Mouse (Mus musculus) right cerebral cortex, postnatal 36 days (tissue): ENCODE measurements at regions not wholly inside any gene's neighbourhood (a gene's known extent, or its start where the extent isn't known, plus 50 kb on each side); places are given as distances from the start of the nearest gene placed in this dataset.
A peak's percentile ranks its signal among the peaks of the same experiment; 100 is the strongest.

ENCODE experiments used
- DNase-seq, 2 experiments: peaks; one replicate each; pipeline ENCODE4 v3.0.0; 2022; ENCODE audit warnings: low spot score in 2 of 2, mixed read lengths in 1 of 2

- no peak for DNase-seq
Measured at GRCm38 (mm10) chr15:72101730-72102129, 1732.6 kb upstream of the Gm6569 start.

- no peak for DNase-seq
Measured at GRCm38 (mm10) chr15:72105830-72106413, 1728.4 kb upstream of the Gm6569 start.

- no peak for DNase-seq
Measured at GRCm38 (mm10) chr15:72110520-72110919, 1723.8 kb upstream of the Gm6569 start.

- DNase-seq, result no peak
Measured at GRCm38 (mm10) chr15:72116772-72117171, 1717.6 kb upstream of the Gm6569 start.

GRCm38 (mm10) chr15:72134226-72134625 is 1700.1 kb upstream of the Gm6569 start:
- no peak for DNase-seq

- DNase-seq, result no peak
Measured at GRCm38 (mm10) chr15:72135992-72136617, 1698.3 kb upstream of the Gm6569 start.

- DNase-seq, result no peak
Measured at GRCm38 (mm10) chr15:72140122-72140521, 1694.2 kb upstream of the Gm6569 start.

GRCm38 (mm10) chr15:72150581-72150980 is 1683.8 kb upstream of the Gm6569 start:
- DNase-seq, result no peak

GRCm38 (mm10) chr15:72158505-72158904 is 1675.9 kb upstream of the Gm6569 start:
- no peak for DNase-seq

- no peak for DNase-seq
Measured at GRCm38 (mm10) chr15:72200861-72201260, 1633.5 kb upstream of the Gm6569 start.

- DNase-seq, result no peak
Measured at GRCm38 (mm10) chr15:72201791-72202190, 1632.6 kb upstream of the Gm6569 start.

- DNase-seq, result no peak
Measured at GRCm38 (mm10) chr15:72205240-72205799, 1629.0 kb upstream of the Gm6569 start.

GRCm38 (mm10) chr15:72205950-72206349 is 1628.4 kb upstream of the Gm6569 start:
- DNase-seq, result peak; percentile 81 to 84

GRCm38 (mm10) chr15:72207589-72207988 is 1626.8 kb upstream of the Gm6569 start:
- DNase-seq, result no peak

GRCm38 (mm10) chr15:72208076-72208475 is 1626.3 kb upstream of the Gm6569 start:
- DNase-seq, result no peak

- DNase-seq, result peak; percentile 14 to 27
Measured at GRCm38 (mm10) chr15:72208973-72209372, 1625.4 kb upstream of the Gm6569 start.

GRCm38 (mm10) chr15:72217731-72218130 is 1616.6 kb upstream of the Gm6569 start:
- no peak for DNase-seq

- no peak for DNase-seq
Measured at GRCm38 (mm10) chr15:72219985-72220384, 1614.4 kb upstream of the Gm6569 start.

GRCm38 (mm10) chr15:72220786-72221185 is 1613.6 kb upstream of the Gm6569 start:
- DNase-seq, result no peak

GRCm38 (mm10) chr15:72232355-72232754 is 1602.0 kb upstream of the Gm6569 start:
- peak; percentile 6 to 29 for DNase-seq

- DNase-seq, result no peak
Measured at GRCm38 (mm10) chr15:72264619-72265018, 1569.7 kb upstream of the Gm6569 start.

- DNase-seq, result no peak
Measured at GRCm38 (mm10) chr15:72283846-72284245, 1550.5 kb upstream of the Gm6569 start.

- DNase-seq, result no peak
Measured at GRCm38 (mm10) chr15:72296648-72297047, 1537.7 kb upstream of the Gm6569 start.
